Mouse (Mus musculus) adrenal gland, adult 18-20 months (tissue): ENCODE results near the gene Nfix. TPM values are rescaled to one million over a fixed set of nuclear protein-coding genes. Genes with fewer than 3 reads are reported as not detected.

Experiments
- DNase-seq, 2 experiments: peaks; one replicate each; pipeline ENCODE4 v3.0.0; 2021 to 2022; ENCODE audit warnings: low spot score in 2 of 2
- total RNA-seq, 2 experiments: library from RNA; stranded (reverse); gene quantifications; 1 replicate in 1 of 2; 2 replicates in 1 of 2; pipeline ENCODE4 v1.2.3; 2021

The Nfix gene
- total RNA-seq, 2 experiments from 2014 or later: 92.2 to 127 TPM

DNA sequence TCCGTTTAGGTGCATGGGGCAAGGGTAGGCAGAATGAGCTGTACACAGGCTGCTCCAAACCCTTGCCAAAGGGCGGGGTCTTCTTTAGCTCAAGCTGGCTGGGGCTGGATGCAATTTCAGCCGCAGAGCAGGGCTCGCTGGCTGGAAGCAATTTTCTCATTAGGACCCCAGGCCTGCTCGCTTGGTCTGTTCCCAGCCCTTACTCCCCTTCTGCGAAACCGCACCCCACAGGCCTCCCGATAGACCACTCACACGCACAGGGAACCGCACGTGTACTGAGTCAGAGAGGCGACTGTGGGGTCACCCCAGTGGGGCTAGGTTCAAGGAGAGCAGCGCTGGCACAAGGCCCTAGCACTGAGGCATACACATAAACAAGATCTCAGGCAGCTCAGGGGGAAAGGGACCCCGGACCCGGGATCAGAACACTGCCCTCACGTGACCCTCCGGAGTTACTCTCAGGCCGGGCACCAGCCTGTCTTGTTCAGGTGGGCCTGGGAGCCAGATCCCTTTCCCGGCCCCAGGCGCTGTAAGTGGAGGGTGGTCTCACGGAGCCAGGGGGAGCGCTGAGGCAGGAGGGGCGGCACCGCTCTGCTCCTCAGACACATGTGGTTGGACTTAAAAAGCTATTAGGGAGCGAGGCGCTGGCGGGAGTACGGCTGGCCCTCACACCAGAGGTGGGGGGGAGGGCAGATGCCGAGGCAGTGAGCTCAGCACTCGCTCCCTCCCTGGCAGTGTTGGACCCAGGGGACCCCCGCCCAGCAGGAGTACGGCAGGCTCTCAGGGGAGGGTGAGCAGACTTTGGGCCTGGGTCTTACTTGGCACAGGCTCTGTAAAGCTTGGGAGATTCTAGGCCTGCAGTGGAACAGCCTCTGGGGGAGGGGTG lies 57.7 kb downstream of the Nfix start:
- no peak for DNase-seq

DNA sequence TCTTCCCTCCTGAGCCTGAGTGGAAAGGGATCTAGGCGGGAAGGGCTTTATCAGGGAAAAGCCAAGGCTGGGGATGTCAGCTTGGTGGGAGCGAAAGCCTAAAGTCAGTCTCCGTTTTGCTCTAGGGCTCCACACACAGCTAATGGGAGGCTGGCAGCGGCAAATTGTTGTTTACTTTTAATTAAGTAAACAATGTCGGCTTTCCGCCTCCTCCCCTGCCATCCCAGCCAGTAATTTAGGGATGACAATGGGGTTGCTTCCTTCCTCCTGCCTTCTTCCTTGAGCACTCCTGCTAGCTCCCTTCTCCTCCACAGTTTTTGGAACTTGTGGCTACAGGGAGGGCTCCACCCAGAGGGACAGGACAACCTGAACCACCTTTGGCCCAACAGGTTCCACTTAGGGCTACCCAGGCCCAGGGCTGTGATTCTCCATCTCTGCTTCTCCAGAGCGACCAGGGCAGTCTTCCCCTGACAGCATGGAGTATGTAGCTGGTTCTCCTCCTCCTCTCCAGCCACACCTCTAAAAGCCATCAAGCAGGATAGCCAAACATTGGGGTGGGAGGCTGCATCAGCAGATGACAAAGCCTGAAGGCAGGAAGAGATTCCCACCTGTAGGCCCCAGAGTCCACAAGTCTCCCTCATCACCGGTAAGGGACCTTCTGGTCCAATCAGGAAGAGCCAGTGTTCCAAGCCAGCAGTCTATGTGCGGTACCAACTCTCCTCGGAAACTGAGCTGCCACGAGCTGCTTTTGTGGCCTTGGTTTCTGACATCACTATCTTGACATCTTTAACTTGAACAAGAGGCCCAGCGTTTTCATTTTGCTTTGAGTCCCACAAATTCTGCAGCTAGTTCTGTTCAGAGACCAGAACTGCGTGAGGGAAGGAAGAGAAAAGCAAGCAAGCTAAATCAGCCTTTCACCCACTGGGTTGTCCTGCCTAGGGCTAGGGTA lies 59.0 kb downstream of the Nfix start:
- no peak for DNase-seq

DNA sequence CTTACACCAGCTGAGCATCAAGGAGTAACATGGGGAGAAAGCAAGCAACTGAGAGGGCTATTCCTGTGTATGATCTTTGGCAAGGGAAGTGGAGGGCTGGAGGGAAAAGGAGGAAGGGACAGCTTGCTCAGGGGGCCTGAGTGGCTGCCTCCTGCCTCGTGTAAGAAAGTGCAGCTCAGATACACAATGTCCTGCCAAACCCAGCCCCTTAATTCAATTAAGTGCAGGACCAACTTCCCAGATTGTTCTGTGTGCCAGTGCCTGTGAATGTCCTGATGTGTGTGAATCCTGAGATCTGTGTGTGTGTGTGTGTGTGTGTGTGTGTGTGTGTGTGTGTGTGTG lies 60.8 kb downstream of the Nfix start:
- DNase-seq: no peak

DNA sequence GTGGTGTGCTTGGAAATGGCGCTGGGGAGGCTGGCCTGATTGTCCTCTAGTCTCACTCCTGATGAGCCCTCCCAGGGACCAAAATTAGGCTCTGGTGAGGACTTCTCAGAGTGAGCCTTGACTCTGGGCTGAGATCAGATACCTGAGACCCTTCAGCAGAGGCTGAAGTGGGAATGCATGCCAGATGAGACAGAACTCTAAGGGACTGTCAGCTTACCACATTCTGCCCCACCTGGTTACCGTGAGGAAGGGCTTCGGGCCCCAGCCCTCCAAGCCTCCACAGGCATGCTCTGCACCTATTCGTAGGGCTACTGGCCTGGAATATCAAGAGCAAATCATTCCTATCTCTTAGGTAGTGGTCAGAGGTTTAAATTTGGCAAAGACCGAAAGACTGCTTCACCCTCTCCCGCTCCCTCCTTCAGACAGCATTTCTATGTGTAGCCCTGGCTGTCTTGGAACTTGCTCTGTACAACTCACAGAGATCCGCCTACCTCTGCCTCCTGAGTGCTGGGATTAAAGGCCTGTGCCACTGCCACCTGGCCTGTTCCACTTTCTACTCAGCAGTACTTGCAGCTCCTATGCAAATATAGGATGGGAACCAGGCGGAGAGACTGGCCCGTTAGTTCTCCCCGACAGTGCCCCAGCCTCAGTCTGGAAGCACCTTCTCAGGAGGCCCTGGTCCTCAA lies 61.3 kb downstream of the Nfix start:
- DNase-seq: no peak

DNA sequence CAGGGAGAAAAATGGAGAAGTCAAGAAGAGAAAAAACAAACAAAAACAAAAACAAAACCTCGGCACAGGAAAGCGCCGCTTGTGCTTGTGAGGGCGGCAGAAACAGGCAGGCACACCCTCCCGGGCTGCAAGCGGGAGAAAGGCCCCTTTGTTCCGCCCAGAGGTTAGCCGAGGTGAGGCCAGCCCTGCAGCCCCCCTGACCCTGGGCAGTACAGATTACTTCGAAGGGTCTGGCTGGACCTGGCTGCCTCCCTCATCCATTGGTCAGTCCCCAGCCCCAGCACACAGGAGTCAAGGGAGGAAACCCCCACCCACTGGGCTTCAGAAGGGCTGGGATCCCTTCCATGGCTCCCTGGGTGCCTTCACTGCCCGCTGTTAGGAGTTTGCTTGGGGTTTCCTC lies 61.9 kb downstream of the Nfix start:
- DNase-seq: no peak

DNA sequence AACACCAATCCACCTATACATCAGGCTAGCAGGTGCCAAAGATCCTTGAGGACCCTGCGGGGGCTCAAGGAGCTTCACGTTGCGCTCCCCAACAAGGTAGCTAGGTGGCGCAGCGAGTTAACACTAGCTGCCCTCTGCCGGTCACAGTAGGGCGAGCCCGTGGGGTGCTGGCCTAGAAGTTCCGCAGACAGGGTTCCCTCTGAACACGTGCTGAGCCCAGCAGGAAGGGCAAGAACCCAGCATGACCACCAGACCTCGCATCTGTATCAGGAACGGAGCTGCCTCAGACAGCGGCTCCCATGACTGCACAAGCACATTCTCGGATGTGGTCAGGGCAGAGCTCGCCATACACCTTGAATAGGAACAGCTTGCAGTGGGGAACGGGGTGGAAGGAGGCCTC lies 62.5 kb downstream of the Nfix start:
- DNase-seq: peak; percentile 63 to 74

DNA sequence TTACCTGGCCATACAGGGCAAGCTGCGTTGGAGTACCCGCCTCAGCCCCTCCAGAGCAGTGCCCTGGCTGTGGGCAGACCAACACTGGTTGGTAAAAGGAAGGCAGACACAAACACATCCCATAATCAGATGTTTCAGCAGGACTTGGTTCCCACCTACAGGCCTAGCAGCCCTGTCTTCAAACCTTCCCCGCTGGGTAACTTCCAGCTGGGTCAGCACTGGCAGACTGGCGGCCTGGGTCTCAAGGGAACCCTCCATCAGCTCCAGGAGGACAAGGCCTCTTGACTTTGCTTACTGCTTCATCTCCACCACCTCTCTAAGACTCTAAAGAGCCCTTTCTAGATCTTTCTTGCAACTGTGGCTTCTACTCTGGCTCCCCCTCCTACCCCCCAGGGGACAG lies 63.6 kb downstream of the Nfix start:
- DNase-seq: no peak

DNA sequence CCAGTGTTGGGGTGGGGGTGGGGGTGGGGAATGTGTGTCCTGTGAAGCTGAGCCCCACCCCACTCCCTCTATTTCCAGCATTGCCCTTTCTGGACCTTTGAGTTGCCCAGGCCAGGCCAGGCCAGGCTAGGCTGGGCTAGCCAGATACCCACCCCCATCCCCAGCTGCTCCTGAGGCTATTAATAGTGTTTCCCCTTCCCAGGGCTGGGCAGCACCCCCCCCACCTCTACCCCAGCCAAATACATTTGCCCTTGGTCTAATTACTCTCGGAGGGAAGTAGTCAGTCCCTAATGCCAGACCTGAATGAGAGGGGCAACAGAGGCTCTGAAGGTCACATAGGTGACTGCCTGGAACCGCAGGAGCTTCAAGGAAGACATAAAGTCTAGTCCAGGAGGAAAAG lies 64.5 kb downstream of the Nfix start:
- DNase-seq: no peak

DNA sequence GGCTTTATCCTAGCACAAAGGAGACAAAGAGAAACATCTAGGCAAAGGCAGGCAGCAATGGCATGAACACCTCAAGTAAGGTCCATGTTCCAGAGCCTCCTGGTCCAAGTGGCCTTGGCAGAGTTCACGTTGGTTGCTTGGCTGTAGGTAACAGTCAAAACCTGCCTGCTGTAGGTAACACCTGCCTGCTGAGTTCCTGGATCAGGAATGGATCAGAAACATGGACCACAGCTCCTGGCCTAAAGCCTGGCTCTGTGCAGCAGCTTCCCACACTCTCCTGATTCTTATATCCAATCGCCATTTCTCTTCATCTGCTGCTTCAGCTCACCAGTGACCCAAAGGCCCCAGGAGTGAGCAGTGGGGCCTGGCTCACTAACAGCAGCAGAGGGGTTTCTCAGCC lies 65.5 kb downstream of the Nfix start:
- DNase-seq: no peak

DNA sequence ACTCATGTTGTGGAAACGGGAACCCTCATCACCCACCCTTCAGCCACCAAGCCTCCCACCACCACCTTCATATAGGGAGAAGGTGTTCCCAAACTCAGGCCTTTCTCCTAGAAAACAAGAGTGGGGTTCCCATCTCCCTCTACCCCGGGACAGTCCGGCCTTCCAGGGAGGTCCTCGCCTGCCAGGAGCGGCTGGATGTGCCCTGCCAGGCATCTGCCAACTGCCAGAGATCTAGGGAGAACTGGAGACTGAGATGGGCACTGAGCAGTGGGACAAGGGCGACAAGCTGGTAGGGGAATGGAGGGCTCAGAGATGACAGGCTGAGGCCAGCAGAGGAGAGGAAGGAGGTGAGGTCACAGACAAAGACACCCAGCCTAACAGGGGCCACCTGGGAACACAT lies 66.2 kb downstream of the Nfix start:
- DNase-seq: no peak

DNA sequence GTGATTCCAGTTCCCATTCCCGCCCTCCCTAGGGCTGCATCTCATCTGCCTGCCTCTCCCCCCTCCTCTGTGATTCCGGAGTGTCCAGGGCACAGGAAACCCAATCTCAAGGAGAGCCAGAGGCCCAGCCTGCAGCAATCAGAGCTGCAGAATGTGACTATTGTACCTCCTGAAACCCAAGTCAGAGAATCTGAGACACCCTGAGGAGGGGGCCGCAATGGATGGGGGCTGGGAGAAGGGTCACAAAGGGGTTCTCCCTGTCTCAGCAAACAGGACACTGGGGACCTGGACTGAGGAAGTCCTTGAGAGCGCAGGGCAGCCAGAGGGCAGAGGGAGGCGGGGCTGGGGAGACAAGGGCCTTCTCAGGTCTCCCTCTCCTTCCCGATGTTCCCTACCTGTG lies 67.1 kb downstream of the Nfix start:
- DNase-seq: no peak

DNA sequence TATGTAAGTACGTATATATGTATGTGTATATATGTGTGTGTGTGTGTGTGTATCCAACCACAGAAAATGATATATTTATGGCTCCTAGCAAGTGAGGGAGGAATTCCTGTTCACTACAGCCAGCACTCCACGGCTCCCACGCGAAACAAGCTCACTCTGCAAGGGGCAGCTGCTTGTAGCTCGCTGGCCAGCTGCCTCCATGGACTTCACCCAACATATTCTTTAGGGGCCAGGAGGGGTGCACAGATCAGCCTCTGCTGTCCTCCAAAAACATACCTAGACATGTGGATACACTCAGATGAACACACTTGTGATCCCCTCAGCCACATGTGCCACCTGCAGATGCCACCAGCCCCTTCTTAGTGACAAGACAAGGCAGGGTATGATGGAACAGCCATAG lies 67.6 kb downstream of the Nfix start:
- DNase-seq: no peak

DNA sequence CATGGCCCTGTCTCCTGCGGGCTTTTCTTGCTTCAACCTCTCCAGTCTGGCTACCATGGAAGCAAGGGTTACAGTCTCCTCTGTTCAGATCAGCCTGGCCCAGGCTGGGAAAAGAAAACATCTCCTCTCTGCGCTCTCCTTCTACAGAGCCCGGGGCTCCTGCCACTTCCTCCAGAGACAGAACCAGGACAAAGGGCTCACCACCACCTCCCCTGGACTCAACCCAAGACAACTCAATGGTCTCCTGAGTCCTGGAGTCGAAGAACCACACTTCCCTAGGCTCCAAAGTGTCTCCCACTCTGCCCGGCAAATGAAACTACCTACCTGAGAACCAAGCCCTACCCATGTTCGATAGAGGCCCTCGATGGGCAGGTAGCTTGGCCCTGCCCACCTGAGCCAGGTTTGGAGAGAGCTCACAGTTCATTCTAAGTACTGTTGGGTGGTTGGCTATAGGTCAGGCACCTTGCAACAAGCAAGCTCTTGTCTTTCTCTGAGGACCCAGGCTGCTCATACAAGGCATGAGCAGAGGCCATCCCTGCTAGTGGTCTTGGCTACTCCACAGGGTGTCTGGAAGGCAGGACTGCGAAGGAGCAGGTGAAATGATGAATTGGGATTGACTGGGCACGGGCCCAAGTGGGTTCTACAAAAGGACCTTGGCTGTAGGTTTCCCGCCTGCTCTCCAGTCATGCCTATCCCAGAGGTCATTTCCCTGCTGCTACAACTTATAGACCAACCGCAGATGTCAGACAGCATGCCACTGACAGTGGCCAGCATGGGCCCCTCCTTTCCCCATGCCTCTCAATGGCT lies 68.6 kb downstream of the Nfix start:
- no peak for DNase-seq

DNA sequence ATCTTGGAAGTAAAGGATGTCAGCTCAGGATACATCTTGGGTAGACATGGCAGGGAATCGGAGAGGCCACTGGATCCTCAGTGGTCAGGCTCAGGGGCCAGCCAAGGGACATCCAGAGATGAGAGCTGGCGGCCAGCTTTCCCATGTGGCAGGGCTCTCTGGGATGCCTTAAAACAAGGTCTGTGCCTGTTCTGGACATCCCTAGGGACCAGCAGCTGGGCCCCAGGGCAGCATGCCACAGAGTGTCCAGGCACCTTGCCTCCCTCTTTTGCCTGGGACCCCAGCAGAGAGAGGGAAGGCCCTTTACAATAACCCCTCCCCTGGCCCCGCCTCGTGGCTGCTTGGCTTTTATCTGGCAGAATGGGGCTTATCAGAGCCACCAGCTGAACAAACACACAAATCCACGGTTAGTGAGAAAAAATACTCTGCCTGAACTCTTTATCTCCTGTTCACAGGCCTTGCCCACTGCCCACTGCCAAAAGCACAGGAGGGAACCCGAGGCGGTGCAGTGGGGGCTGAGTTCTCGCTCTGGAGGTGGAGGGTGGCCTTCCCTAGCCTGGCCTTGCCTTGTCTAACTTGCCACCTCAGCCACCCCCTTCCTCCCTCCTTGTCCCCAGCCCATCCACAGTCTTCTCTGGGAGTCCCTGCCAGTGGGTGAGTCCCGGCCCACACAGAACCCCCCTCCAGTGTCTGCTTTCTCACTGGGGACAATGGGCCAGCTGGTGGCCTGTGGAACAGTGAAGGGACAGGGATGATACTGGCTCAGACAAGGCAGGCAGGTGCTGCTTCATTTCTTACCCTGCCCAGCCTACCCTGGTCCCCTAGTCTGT lies 69.4 kb downstream of the Nfix start:
- DNase-seq: no peak

DNA sequence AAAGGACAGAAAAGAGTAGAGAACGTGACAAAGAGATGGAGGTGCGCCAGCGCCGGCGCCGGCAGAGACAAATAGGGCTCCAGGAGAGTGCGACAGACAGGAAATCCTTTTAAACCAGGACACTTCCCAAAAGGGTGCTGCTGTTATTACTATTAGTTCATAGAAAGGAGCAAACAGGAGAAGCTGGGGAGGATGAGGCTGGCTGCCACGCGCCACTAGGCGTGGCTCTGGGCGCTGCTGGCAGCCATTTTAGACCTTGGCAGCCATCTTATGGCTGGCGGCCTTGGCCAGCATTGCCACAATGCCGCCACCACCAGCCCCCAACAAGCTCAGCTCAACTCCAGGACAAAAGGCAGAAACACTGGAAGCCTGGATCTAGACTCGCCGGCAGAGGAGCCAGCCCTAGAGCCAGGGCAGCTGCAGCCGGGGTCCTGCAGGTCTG lies 70.2 kb downstream of the Nfix start:
- no peak for DNase-seq

DNA sequence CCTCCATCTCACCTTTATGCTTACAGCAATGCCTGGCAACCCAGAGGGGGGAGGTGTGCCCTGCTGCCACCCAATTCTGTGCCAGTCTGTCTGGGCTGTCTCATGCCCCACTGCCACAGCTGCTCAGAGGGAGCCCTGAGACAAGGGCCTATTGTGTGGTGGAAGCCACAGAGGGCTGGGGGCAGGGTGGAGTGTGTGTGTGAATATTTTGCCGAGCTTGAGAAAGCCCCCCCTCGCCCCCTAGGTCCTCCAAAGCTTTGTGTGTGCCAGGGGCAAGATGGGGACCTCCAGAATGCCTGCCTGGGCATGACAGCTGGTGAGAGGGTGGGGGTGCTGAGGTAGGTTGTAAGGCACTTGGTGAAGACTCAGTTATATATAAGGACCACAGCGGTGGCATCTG lies 71.7 kb downstream of the Nfix start:
- no peak for DNase-seq

DNA sequence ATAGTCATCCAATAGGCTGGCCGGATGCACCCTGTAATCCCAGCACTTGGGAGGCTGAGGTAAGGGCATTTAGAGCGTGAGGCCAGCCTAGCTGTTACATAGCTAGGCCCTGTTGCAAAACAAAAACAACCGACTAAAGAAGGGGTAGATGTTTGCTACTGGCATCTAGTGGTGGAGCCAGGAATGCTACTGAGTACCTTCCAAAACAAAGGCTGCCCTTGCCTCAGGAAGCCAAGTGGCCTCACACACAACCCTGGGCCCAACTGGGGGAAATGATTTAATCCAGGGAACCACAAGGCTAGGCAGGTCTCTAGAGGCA lies 74.2 kb downstream of the Nfix start:
- DNase-seq: no peak

DNA sequence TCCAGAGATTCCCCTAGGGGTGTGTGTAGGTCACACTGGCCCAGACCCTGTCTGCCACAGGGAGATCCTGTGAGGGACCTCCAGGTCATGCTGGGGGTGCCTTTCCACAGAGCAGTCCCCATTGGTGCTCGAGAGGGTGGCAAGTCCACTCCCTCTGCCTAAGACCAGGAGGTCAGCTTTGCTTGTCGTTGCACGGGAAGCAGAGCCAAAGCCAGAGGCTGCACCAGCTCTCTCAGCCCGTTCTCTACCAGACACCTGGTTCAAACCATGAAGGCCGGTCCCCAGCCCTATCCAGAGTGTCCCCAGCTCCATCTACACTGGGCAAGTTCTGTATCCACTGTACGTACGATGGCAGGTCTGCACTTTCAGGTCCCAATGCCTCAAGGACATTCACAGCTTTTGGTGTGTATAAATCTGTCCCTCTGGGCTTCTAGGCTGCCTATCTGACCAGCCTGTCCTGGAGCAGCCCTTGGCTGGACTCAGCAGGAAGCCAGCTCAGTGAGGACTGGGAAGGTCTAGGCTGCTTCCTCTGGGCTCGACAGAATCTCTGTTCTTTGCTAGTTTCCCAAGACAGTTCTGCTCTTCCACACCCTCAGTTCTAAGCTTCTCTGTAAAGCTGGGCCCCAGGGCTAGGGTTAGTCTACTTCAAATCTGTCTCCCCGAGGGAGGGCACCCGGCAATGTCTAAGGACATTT lies 74.8 kb downstream of the Nfix start:
- DNase-seq: no peak

DNA sequence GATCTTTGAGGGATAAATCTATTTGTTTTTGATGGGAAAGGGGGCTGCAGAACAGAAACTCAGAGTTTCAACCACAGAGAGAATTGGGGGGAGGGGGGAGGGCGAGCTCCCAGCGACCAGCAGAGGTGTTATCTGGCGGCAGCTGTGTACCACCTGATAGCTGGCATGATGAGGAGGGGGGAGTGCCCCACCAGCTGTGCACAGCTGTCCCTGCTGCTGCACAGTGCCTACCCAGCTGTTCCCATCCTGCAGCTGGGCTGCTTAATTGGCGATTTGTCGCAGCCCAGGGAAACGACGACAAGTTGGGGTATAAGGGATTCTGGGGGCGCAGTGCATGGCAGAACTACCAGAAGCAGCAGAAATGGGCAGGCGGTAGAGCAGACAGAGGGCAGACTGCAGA lies 75.5 kb downstream of the Nfix start:
- no peak for DNase-seq

DNA sequence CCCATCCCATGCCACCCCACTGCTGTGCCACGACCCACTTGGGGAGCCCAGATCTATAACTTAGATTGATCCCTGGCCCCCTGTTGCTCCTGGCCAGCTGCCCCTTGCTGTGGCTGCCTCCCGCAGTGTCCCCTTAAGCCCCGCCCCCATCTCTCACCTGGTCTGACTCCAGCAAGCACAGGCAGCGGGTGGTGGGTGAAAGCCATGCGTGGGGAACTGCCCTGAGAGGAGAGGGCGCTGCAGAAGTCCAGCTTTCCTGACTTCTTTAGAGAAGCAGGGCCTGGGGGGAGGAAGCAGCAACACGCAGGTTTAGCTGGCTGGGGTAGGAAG lies 76.6 kb downstream of the Nfix start:
- no peak for DNase-seq
